13 mouse cellular contexts compared by ENCODE assay signal in genomic region chr6:134614322-134614721, GRCm38 (mm10). TPM values are rescaled to one million over a fixed set of nuclear protein-coding genes. Genes with fewer than 3 reads are reported as not detected.
DNase-seq lines count a peak whose midpoint lies in the region; ATAC-seq and TF ChIP-seq lines count a peak whose summit lies in the region.
"Had no signal": no experiment of that assay in that cellular context is flagged by ENCODE, and none has a peak within 500 bp of the region (broad histone marks: within the 10 kb centered on the region; RNA-seq: fewer than 3 reads in every experiment).

No protein-coding gene starts in this region.

- H3K4me2 ChIP-seq in heart, embryonic 11.5 days, result peak overlapping the region; percentile 58
- H3K4me2 ChIP-seq in limb, embryonic 14.5 days (replicated peaks; ENCODE audit: low read depth, low read length, severe bottlenecking), result no peak overlapping the region
- peak overlapping the region; percentile 28 for H3K4me2 ChIP-seq in intestine, embryonic 14.5 days (ENCODE audit: low read length)
- H3K4me2 ChIP-seq in forebrain, postnatal 0 days (ENCODE audit: low read depth), result no peak overlapping the region
- H3K4me2 ChIP-seq: forebrain, embryonic 12.5 days; hindbrain, embryonic 13.5 days had no signal

- H3K36me3 ChIP-seq in heart, embryonic 11.5 days (ENCODE audit: control insufficient read depth, insufficient read depth, low read length), result no peaks in the 10 kb centered on the region
- H3K36me3 ChIP-seq in limb, embryonic 14.5 days (ENCODE audit: control insufficient read depth, insufficient read depth, low read length), result no peaks in the 10 kb centered on the region
- no peaks in the 10 kb centered on the region for H3K36me3 ChIP-seq in limb, embryonic 10.5 days
- no peaks in the 10 kb centered on the region for H3K36me3 ChIP-seq in intestine, embryonic 14.5 days (ENCODE audit: control insufficient read depth, insufficient read depth, low read length)
- H3K36me3 ChIP-seq in forebrain, postnatal 0 days (ENCODE audit: insufficient read depth), result no peaks in the 10 kb centered on the region
- H3K36me3 ChIP-seq: forebrain, embryonic 12.5 days; hindbrain, embryonic 13.5 days had no signal

- 47% methylated on average over 4 of the region's 4 CpGs for WGBS in heart, embryonic 11.5 days (ENCODE audit: insufficient replicate concordance)
- WGBS in limb, embryonic 14.5 days, result 79% methylated on average over 4 of the region's 4 CpGs
- 89% methylated on average over 4 of the region's 4 CpGs for WGBS in limb, embryonic 10.5 days
- 42% methylated on average over 4 of the region's 4 CpGs for WGBS in intestine, embryonic 14.5 days
- 91% methylated on average over 4 of the region's 4 CpGs for WGBS in forebrain, postnatal 0 days

- H3K4me1 ChIP-seq in heart, embryonic 11.5 days (ENCODE audit: control insufficient read depth, insufficient read depth, low read length), result peaks cover 8% of the 10 kb centered on the region; the same call in 1 of the 2 replicates
- H3K4me1 ChIP-seq in limb, embryonic 14.5 days (ENCODE audit: control insufficient read depth, insufficient read depth, low read length), result no peaks in the 10 kb centered on the region
- peaks cover 9% of the 10 kb centered on the region for H3K4me1 ChIP-seq in limb, embryonic 10.5 days
- peaks cover 12% of the 10 kb centered on the region for H3K4me1 ChIP-seq in intestine, embryonic 14.5 days (replicated peaks; ENCODE audit: control insufficient read depth, insufficient read depth, low read length)
- H3K4me1 ChIP-seq in forebrain, postnatal 0 days (ENCODE audit: insufficient read depth), result no peaks in the 10 kb centered on the region
- H3K4me1 ChIP-seq: forebrain, embryonic 12.5 days had no signal

- no peak overlapping the region for H3K4me3 ChIP-seq in heart, embryonic 11.5 days (ENCODE audit: low read depth, low read length)
- H3K4me3 ChIP-seq in limb, embryonic 14.5 days (replicated peaks; ENCODE audit: low read length), result no peak overlapping the region
- H3K4me3 ChIP-seq in limb, embryonic 10.5 days, result no peak overlapping the region
- no peak overlapping the region for H3K4me3 ChIP-seq in intestine, embryonic 14.5 days (ENCODE audit: low read depth, low read length)
- no peak overlapping the region for H3K4me3 ChIP-seq in forebrain, postnatal 0 days (ENCODE audit: low read depth, low read length)
- H3K4me3 ChIP-seq: forebrain, embryonic 12.5 days; hindbrain, embryonic 13.5 days had no signal

- H3K27me3 ChIP-seq in heart, embryonic 11.5 days (ENCODE audit: control insufficient read depth, insufficient read depth, low read length), result no peaks in the 10 kb centered on the region
- no peaks in the 10 kb centered on the region for H3K27me3 ChIP-seq in limb, embryonic 14.5 days (ENCODE audit: control insufficient read depth, insufficient read depth, low read length)
- no peaks in the 10 kb centered on the region for H3K27me3 ChIP-seq in limb, embryonic 10.5 days (ENCODE audit: low read depth, poor library complexity, severe bottlenecking)
- H3K27me3 ChIP-seq in intestine, embryonic 14.5 days (replicated peaks; ENCODE audit: control insufficient read depth, insufficient read depth, low read length), result no peaks in the 10 kb centered on the region
- H3K27me3 ChIP-seq in forebrain, postnatal 0 days (ENCODE audit: insufficient read depth, low read length), result no peaks in the 10 kb centered on the region
- H3K27me3 ChIP-seq: forebrain, embryonic 12.5 days; hindbrain, embryonic 13.5 days; megakaryocyte, embryonic 14.5 days had no signal

- no peaks in the 10 kb centered on the region for H3K9me3 ChIP-seq in heart, embryonic 11.5 days (replicated peaks; ENCODE audit: control insufficient read depth, low read length)
- H3K9me3 ChIP-seq in limb, embryonic 14.5 days (ENCODE audit: control insufficient read depth, low read length), result no peaks in the 10 kb centered on the region
- H3K9me3 ChIP-seq in limb, embryonic 10.5 days (replicated peaks), result no peaks in the 10 kb centered on the region
- H3K9me3 ChIP-seq in intestine, embryonic 14.5 days (ENCODE audit: control insufficient read depth, low read length), result no peaks in the 10 kb centered on the region
- H3K9me3 ChIP-seq in forebrain, postnatal 0 days (ENCODE audit: low read length), result no peaks in the 10 kb centered on the region
- H3K9me3 ChIP-seq: forebrain, embryonic 12.5 days; hindbrain, embryonic 13.5 days; megakaryocyte, embryonic 14.5 days had no signal

- DNase-seq in heart, postnatal 4 days, result no peak
- DNase-seq in limb, embryonic 14.5 days (ENCODE audit: low spot score), result no peak
- DNase-seq in limb, embryonic 10.5 days (ENCODE audit: low spot score), result no peak
- no peak for DNase-seq in intestine, embryonic 14.5 days (ENCODE audit: low spot score)
- DNase-seq in forebrain, postnatal 0 days, result no peak
- DNase-seq: cerebellum, adult 11 months; retina, postnatal 1 day had no signal

- TF ChIP-seq POLR2A in limb, embryonic 14.5 days (IDR thresholded peaks at IDR 0.05; ENCODE audit: borderline replicate concordance, extremely low read depth, insufficient read depth, insufficient read length), result no peak

- H3K27ac ChIP-seq in heart, embryonic 11.5 days (ENCODE audit: low read depth, low read length), result no peak overlapping the region
- H3K27ac ChIP-seq in limb, embryonic 14.5 days (replicated peaks; ENCODE audit: low read depth, low read length), result no peak overlapping the region
- no peak overlapping the region for H3K27ac ChIP-seq in limb, embryonic 10.5 days
- peak overlapping the region; percentile 47; the same call in 1 of the 2 replicates for H3K27ac ChIP-seq in intestine, embryonic 14.5 days (ENCODE audit: low read depth)
- H3K27ac ChIP-seq in forebrain, postnatal 0 days (ENCODE audit: low read depth, low read length), result no peak overlapping the region
- H3K27ac ChIP-seq: forebrain, embryonic 12.5 days; hindbrain, embryonic 13.5 days had no signal

- no peak for ATAC-seq in heart, embryonic 11.5 days (replicated peaks; ENCODE audit: insufficient number of reproducible peaks, low FRiP score, low TSS enrichment)
- ATAC-seq in limb, embryonic 14.5 days (ENCODE audit: low FRiP score, low read depth), result peak; percentile 23; the same call in 1 of the 2 replicates
- ATAC-seq in intestine, embryonic 14.5 days (replicated peaks; ENCODE audit: low FRiP score, low TSS enrichment, low read depth), result peak; percentile 66
- peak; percentile 38 for ATAC-seq in megakaryocyte-erythroid progenitor cell, adult 5-6 weeks (replicated peaks; ENCODE audit: low FRiP score, low TSS enrichment, poor library complexity, severe bottlenecking)
- no peak for ATAC-seq in forebrain, postnatal 0 days
- ATAC-seq in frontal cortex, adult (ENCODE audit: low TSS enrichment), result no peak

- no peak for TF ChIP-seq CTCF in forebrain, postnatal 0 days (IDR thresholded peaks at IDR 0.05; ENCODE audit: low read depth)

- no peak overlapping the region for H3K9ac ChIP-seq in heart, embryonic 11.5 days (ENCODE audit: low read depth, low read length)
- H3K9ac ChIP-seq in limb, embryonic 14.5 days (ENCODE audit: low read depth, low read length, severe bottlenecking), result no peak overlapping the region
- no peak overlapping the region for H3K9ac ChIP-seq in intestine, embryonic 14.5 days (ENCODE audit: low read length)
- H3K9ac ChIP-seq in forebrain, postnatal 0 days, result no peak overlapping the region
- H3K9ac ChIP-seq: forebrain, embryonic 12.5 days; hindbrain, embryonic 13.5 days had no signal

RNA-seq across cellular contexts. Expression of gene Mansc1, which starts 18.0 kb away (rescaled TPM):
- polyA plus RNA-seq in heart, embryonic 11.5 days (2014; fragmentation: Nextera tagmentation; extraction: Ambion mirVana), result 7.2 and 7.3 TPM in 2 replicates
- 1 to 10 TPM; 8.4 to 9.7 TPM for total RNA-seq in heart, postnatal 4 days (2021)
- polyA plus RNA-seq in limb, embryonic 14.5 days (2012; rRNA removed), result 2.4 and 2.6 TPM in 2 replicates
- polyA plus RNA-seq in limb, embryonic 14.5 days (2014; fragmentation: Nextera tagmentation; extraction: Ambion mirVana), result 2.2 and 2.3 TPM in 2 replicates
- 0.33 and 0.51 TPM in 2 replicates for polyA plus RNA-seq in limb, embryonic 10.5 days (2016; fragmentation: Nextera tagmentation; extraction: Ambion mirVana)
- 6.2 and 6.3 TPM in 2 replicates for polyA plus RNA-seq in intestine, embryonic 14.5 days (2014; fragmentation: Nextera tagmentation; extraction: Ambion mirVana)
- 0.20 TPM in 1 of 2 replicates, not detected in the other for total RNA-seq in megakaryocyte-erythroid progenitor cell, adult 5-6 weeks (2014; fragmentation: Nextera tagmentation)
- 0.28 and 1.5 TPM in 2 replicates for total RNA-seq in megakaryocyte-erythroid progenitor cell, adult 5-6 weeks (2017)
- total RNA-seq in forebrain, postnatal 0 days (2014; rRNA removed), result 1.2 and 2.8 TPM in 2 replicates
- polyA plus RNA-seq in forebrain, postnatal 0 days (2015; fragmentation: Nextera tagmentation; extraction: Ambion mirVana), result 1.4 and 1.9 TPM in 2 replicates

RNA-seq across cellular contexts. Expression of gene Borcs5, which starts 25.0 kb away (rescaled TPM):
- polyA plus RNA-seq in heart, embryonic 11.5 days (2014; fragmentation: Nextera tagmentation; extraction: Ambion mirVana), result 15.1 and 16.0 TPM in 2 replicates
- total RNA-seq in heart, postnatal 4 days (2021), result 10 to 100 TPM; 10.8 to 11.0 TPM
- 11.4 and 14.0 TPM in 2 replicates for polyA plus RNA-seq in limb, embryonic 14.5 days (2012; rRNA removed)
- polyA plus RNA-seq in limb, embryonic 14.5 days (2014; fragmentation: Nextera tagmentation; extraction: Ambion mirVana), result 18.0 and 20.5 TPM in 2 replicates
- 14.8 and 18.0 TPM in 2 replicates for polyA plus RNA-seq in limb, embryonic 10.5 days (2016; fragmentation: Nextera tagmentation; extraction: Ambion mirVana)
- 15.1 and 17.6 TPM in 2 replicates for polyA plus RNA-seq in intestine, embryonic 14.5 days (2014; fragmentation: Nextera tagmentation; extraction: Ambion mirVana)
- 15.4 and 20.0 TPM in 2 replicates for total RNA-seq in megakaryocyte-erythroid progenitor cell, adult 5-6 weeks (2014; fragmentation: Nextera tagmentation)
- 9.0 and 10.6 TPM in 2 replicates for total RNA-seq in megakaryocyte-erythroid progenitor cell, adult 5-6 weeks (2017)
- 37.4 and 41.2 TPM in 2 replicates for total RNA-seq in forebrain, postnatal 0 days (2014; rRNA removed)
- polyA plus RNA-seq in forebrain, postnatal 0 days (2015; fragmentation: Nextera tagmentation; extraction: Ambion mirVana), result 42.6 and 44.2 TPM in 2 replicates

RNA-seq across cellular contexts. Expression of gene Lrp6, which starts 47.6 kb away (rescaled TPM):
- 20.6 and 20.8 TPM in 2 replicates for polyA plus RNA-seq in heart, embryonic 11.5 days (2014; fragmentation: Nextera tagmentation; extraction: Ambion mirVana)
- total RNA-seq in heart, postnatal 4 days (2021), result 10 to 100 TPM; 48.6 to 50.9 TPM
- polyA plus RNA-seq in limb, embryonic 14.5 days (2012; rRNA removed), result 42.7 and 45.1 TPM in 2 replicates
- polyA plus RNA-seq in limb, embryonic 14.5 days (2014; fragmentation: Nextera tagmentation; extraction: Ambion mirVana), result 39.5 and 43.5 TPM in 2 replicates
- polyA plus RNA-seq in limb, embryonic 10.5 days (2016; fragmentation: Nextera tagmentation; extraction: Ambion mirVana), result 25.3 and 33.4 TPM in 2 replicates
- polyA plus RNA-seq in intestine, embryonic 14.5 days (2014; fragmentation: Nextera tagmentation; extraction: Ambion mirVana), result 35.0 and 36.2 TPM in 2 replicates
- 22.9 and 31.8 TPM in 2 replicates for total RNA-seq in megakaryocyte-erythroid progenitor cell, adult 5-6 weeks (2014; fragmentation: Nextera tagmentation)
- 40.6 and 50.7 TPM in 2 replicates for total RNA-seq in megakaryocyte-erythroid progenitor cell, adult 5-6 weeks (2017)
- total RNA-seq in forebrain, postnatal 0 days (2014; rRNA removed), result 29.9 and 41.3 TPM in 2 replicates
- polyA plus RNA-seq in forebrain, postnatal 0 days (2015; fragmentation: Nextera tagmentation; extraction: Ambion mirVana), result 12.3 and 14.7 TPM in 2 replicates

Comparison
In these comparisons a context has a peak if more than half of its experiments do, and no peak if none do; other contexts are left out.
1. ATAC-seq: peak in limb, embryonic 14.5 days (single experiment), intestine, embryonic 14.5 days (single experiment) and megakaryocyte-erythroid progenitor cell, adult 5-6 weeks (single experiment); none in heart, embryonic 11.5 days (single experiment), forebrain, postnatal 0 days (single experiment) and frontal cortex, adult (single experiment).
2. H3K4me2 ChIP-seq: peak in heart, embryonic 11.5 days (single experiment) and intestine, embryonic 14.5 days (single experiment); none in limb, embryonic 14.5 days (single experiment) and forebrain, postnatal 0 days (single experiment).